Mouse (Mus musculus): ENCODE measurements at regions not wholly inside any gene's neighbourhood (a gene's known extent, or its start where the extent isn't known, plus 50 kb on each side); places are given as distances from the start of the nearest gene placed in this dataset.

DNA sequence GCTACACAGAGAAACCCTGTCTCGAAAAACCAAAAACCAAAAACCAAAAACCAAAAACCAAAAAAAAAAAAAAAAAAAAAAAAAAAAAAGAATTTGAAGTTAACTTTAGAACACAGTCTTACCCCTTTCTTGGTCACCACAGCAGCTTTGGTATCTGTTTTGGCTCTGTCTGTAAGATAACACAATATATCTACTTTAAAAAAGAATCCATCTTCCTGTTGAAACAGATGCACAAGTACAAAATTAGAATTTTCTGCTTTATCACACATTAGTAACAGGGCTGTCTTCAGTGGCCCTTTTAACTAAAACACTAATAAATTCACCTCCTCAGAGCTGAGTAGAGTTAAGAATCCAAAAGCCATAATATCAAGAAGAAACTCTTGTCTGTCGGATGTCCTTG lies 80.5 kb upstream of the Azi2 start:
- TF ChIP-seq POLR2A (IDR thresholded peaks at IDR 0.05; ENCODE audit: insufficient read depth, low read length), result no peak
- TF ChIP-seq EP300 (IDR thresholded peaks at IDR 0.05; ENCODE audit: insufficient read depth, low read depth, low read length), result no peak
- TF ChIP-seq CTCF (IDR thresholded peaks at IDR 0.05; ENCODE audit: low read depth, low read length), result no peak

Data from ES-Bruce4 (cell line).